Mouse (Mus musculus) MEL (cell line): ENCODE results near the gene Gtf2ird1. TPM values are rescaled to one million over a fixed set of nuclear protein-coding genes. Genes with fewer than 3 reads are reported as not detected.

Source experiments
- DNase-seq: peaks from one replicate; pipeline ENCODE4 v3.0.0; 2011; ENCODE audit warnings: low read depth, low spot score
- H3K27ac ChIP-seq: 2 replicates; pipeline ENCODE4 v1.5.1; 2012; ENCODE audit warnings: low read depth, mild to moderate bottlenecking, control low read depth, low read length, moderate library complexity; ENCODE audit not compliant: control insufficient read depth
- H3K27me3 ChIP-seq, 2 experiments: fragments of 150-350 bp in 1 of 2; sonication (generic) in 1 of 2; 2 replicates each; pipeline ENCODE4 v1.6.1; 2012; ENCODE audit warnings: low read length in 2 of 2, mild to moderate bottlenecking in 2 of 2, improper control_type of control experiment in 1 of 2, moderate library complexity in 1 of 2; ENCODE audit not compliant: insufficient read depth in 2 of 2, control insufficient read depth in 1 of 2
- H3K36me3 ChIP-seq, 2 experiments: 2 replicates each; pipeline ENCODE4 v1.6.1; 2012 to 2014; ENCODE audit warnings: low read length in 2 of 2, improper control_type of control experiment in 1 of 2, inconsistent platforms in 1 of 2, mild to moderate bottlenecking in 1 of 2; ENCODE audit not compliant: insufficient read depth in 2 of 2, control insufficient read depth in 1 of 2
- H3K4me1 ChIP-seq, 2 experiments: fragments of 150-350 bp in 1 of 2; sonication (generic) in 1 of 2; 2 replicates each; pipeline ENCODE4 v1.6.1; 2012; ENCODE audit warnings: low read length in 2 of 2, improper control_type of control experiment in 1 of 2, mild to moderate bottlenecking in 1 of 2; ENCODE audit not compliant: insufficient read depth in 2 of 2, control insufficient read depth in 1 of 2
- H3K4me3 ChIP-seq, 2 experiments: fragments of 150-350 bp in 1 of 2; sonication (generic) in 1 of 2; 2 replicates each; pipeline ENCODE4 v1.5.1; 2012; ENCODE audit warnings: low read depth in 2 of 2, low read length in 2 of 2, mild to moderate bottlenecking in 2 of 2, moderate library complexity in 2 of 2, control low read depth in 1 of 2, improper control_type of control experiment in 1 of 2; ENCODE audit not compliant: control insufficient read depth in 1 of 2, insufficient read depth in 1 of 2
- H3K79me2 ChIP-seq: 2 replicates; pipeline ENCODE4 v1.6.1; 2012; ENCODE audit warnings: mild to moderate bottlenecking, low read length, moderate library complexity; ENCODE audit not compliant: control insufficient read depth, poor library complexity, insufficient read depth
- H3K9ac ChIP-seq: 2 replicates; pipeline ENCODE4 v1.6.1; 2012; ENCODE audit warnings: low read depth, mild to moderate bottlenecking, control low read depth, low read length, moderate library complexity; ENCODE audit not compliant: control insufficient read depth, poor library complexity, severe bottlenecking
- H3K9me3 ChIP-seq: fragments of 150-350 bp; sonication (generic); replicated peaks from 2 replicates; pipeline ENCODE4 v1.6.1; 2012; ENCODE audit warnings: mild to moderate bottlenecking, low read length, improper control_type of control experiment, moderate library complexity; ENCODE audit not compliant: insufficient read depth
- BHLHE40 ChIP-seq: IDR thresholded peaks from 2 replicates; pipeline ENCODE4 v1.6.1; 2012; ENCODE audit warnings: low read depth, mild to moderate bottlenecking, inconsistent platforms, low read length, improper control_type of control experiment, borderline replicate concordance
- CHD1 ChIP-seq: IDR thresholded peaks from 2 replicates; pipeline ENCODE4 v1.6.1; 2012; ENCODE audit warnings: low read depth, mild to moderate bottlenecking, inconsistent platforms, low read length, improper control_type of control experiment
- CHD2 ChIP-seq: IDR thresholded peaks from 2 replicates; pipeline ENCODE4 v1.6.1; 2011; ENCODE audit warnings: low read length, improper control_type of control experiment
- CTCF ChIP-seq, 3 experiments: IDR thresholded peaks in 2 of 3; conservative IDR thresholded peaks in 1 of 3; 2 replicates each; pipeline ENCODE4 v1.5.1; 2011 to 2012; ENCODE audit warnings: low read length in 3 of 3, low read depth in 2 of 3, mild to moderate bottlenecking in 2 of 3, improper control_type of control experiment in 1 of 3, inconsistent platforms in 1 of 3, mixed read lengths in 1 of 3, moderate library complexity in 1 of 3; ENCODE audit not compliant: control insufficient read depth in 1 of 3, insufficient read depth in 1 of 3, poor library complexity in 1 of 3, severe bottlenecking in 1 of 3
- ELF1 ChIP-seq: IDR thresholded peaks from 2 replicates; pipeline ENCODE4 v1.6.1; 2014; ENCODE audit warnings: low read depth, mild to moderate bottlenecking, inconsistent platforms, low read length, improper control_type of control experiment, moderate library complexity
- EP300 ChIP-seq, 2 experiments: IDR thresholded peaks; 2 replicates each; pipeline ENCODE4 v1.6.1; 2011; ENCODE audit warnings: improper control_type of control experiment in 2 of 2, low read length in 2 of 2, low read depth in 1 of 2, mild to moderate bottlenecking in 1 of 2
- ETS1 ChIP-seq: IDR thresholded peaks from 2 replicates; pipeline ENCODE4 v1.6.1; 2012; ENCODE audit warnings: low read depth, mild to moderate bottlenecking, inconsistent platforms, low read length, improper control_type of control experiment, moderate library complexity
- GABPA ChIP-seq: IDR thresholded peaks from 2 replicates; pipeline ENCODE4 v1.6.1; 2012; ENCODE audit warnings: low read depth, mild to moderate bottlenecking, inconsistent platforms, low read length, improper control_type of control experiment, moderate library complexity
- JUND ChIP-seq: IDR thresholded peaks from 2 replicates; pipeline ENCODE4 v1.6.1; 2011; ENCODE audit warnings: low read depth, mild to moderate bottlenecking, improper control_type of control experiment, low read length
- KAT2A ChIP-seq: conservative IDR thresholded peaks from 2 replicates; pipeline ENCODE4 v1.6.1; 2012; ENCODE audit warnings: low read depth, low read length, improper control_type of control experiment, inconsistent platforms
- MAFK ChIP-seq: IDR thresholded peaks from 2 replicates; pipeline ENCODE4 v1.6.1; 2011; ENCODE audit warnings: low read depth, mild to moderate bottlenecking, low read length, improper control_type of control experiment, borderline replicate concordance
- MAX ChIP-seq: IDR thresholded peaks from 2 replicates; pipeline ENCODE4 v1.6.1; 2011; ENCODE audit warnings: low read length, improper control_type of control experiment
- MAZ ChIP-seq: IDR thresholded peaks from 2 replicates; pipeline ENCODE4 v1.6.1; 2012; ENCODE audit warnings: low read depth, mild to moderate bottlenecking, inconsistent platforms, low read length, improper control_type of control experiment
- MXI1 ChIP-seq: IDR thresholded peaks from 2 replicates; pipeline ENCODE4 v1.6.1; 2011; ENCODE audit warnings: mild to moderate bottlenecking, low read depth, low read length, improper control_type of control experiment
- NELFE ChIP-seq: IDR thresholded peaks from 2 replicates; pipeline ENCODE4 v1.6.1; 2011; ENCODE audit warnings: low read depth, low read length, improper control_type of control experiment
- POLR2A ChIP-seq, 2 experiments: IDR thresholded peaks; 2 replicates each; pipeline ENCODE4 v1.6.1; 2011 to 2012; ENCODE audit warnings: low read length in 2 of 2, mild to moderate bottlenecking in 2 of 2, control low read depth in 1 of 2, improper control_type of control experiment in 1 of 2, low read depth in 1 of 2, moderate library complexity in 1 of 2; ENCODE audit not compliant: control insufficient read depth in 1 of 2, insufficient read depth in 1 of 2, poor library complexity in 1 of 2
- POLR2AphosphoS5 ChIP-seq: IDR thresholded peaks from 2 replicates; pipeline ENCODE4 v1.6.1; 2012; ENCODE audit warnings: low read depth, borderline replicate concordance, mild to moderate bottlenecking, inconsistent platforms, low read length, moderate library complexity, mixed read lengths
- SIN3A ChIP-seq: IDR thresholded peaks from 2 replicates; pipeline ENCODE4 v1.6.1; 2012; ENCODE audit warnings: low read length, improper control_type of control experiment, inconsistent platforms
- SMC3 ChIP-seq: IDR thresholded peaks from 2 replicates; pipeline ENCODE4 v1.6.1; 2011; ENCODE audit warnings: low read depth, low read length, improper control_type of control experiment
- TAL1 ChIP-seq: IDR thresholded peaks from 2 replicates; pipeline ENCODE4 v1.6.1; 2012; ENCODE audit warnings: mild to moderate bottlenecking, inconsistent platforms, low read length, moderate library complexity, mixed read lengths
- TBP ChIP-seq: IDR thresholded peaks from 2 replicates; pipeline ENCODE4 v1.8.0; 2011; ENCODE audit warnings: low read depth, low read length, improper control_type of control experiment
- USF1 ChIP-seq: IDR thresholded peaks from 2 replicates; pipeline ENCODE4 v1.6.1; 2014; ENCODE audit warnings: low read depth, mild to moderate bottlenecking, inconsistent platforms, low read length, improper control_type of control experiment, moderate library complexity
- ZMIZ1 ChIP-seq: IDR thresholded peaks from 2 replicates; pipeline ENCODE4 v1.6.1; 2012; ENCODE audit warnings: low read depth, mild to moderate bottlenecking, inconsistent platforms, low read length, improper control_type of control experiment, moderate library complexity
- ZNF384 ChIP-seq: IDR thresholded peaks from 2 replicates; pipeline ENCODE4 v1.6.1; 2012; ENCODE audit warnings: low read depth, mild to moderate bottlenecking, inconsistent platforms, low read length, improper control_type of control experiment
- polyA plus RNA-seq, 2 experiments: library from polyadenylated mRNA; stranded (reverse) in 1 of 2; unstranded in 1 of 2; fragments of >175 nt in 1 of 2; fragments of >200 nt in 1 of 2; gene quantifications; 2 replicates each; pipeline versions ENCODE4 v1.2.1 to v1.2.4; 2012; ENCODE audit warnings: low replicate concordance in 2 of 2, low read depth in 1 of 2; ENCODE audit not compliant: insufficient read length in 2 of 2, insufficient read depth in 1 of 2, missing spikeins in 1 of 2
- total RNA-seq: library from RNA; depleted of rRNA; stranded (reverse); fragments of 300-350 nt; gene quantifications from 2 replicates; pipeline ENCODE4 v1.2.3, GENCODE M21; 2012

Gene Gtf2ird1
- total and polyA plus RNA-seq, 3 experiments, result 15.2 to 54.7 TPM; not detected in 1

- Histone ChIP-seq H3K36me3 (no peaks in the 10 kb centered on the region), H3K4me1 (peaks cover 0 to 14% of the 10 kb centered on the region in 2 experiments; a peak in 1 of 4 replicates), H3K27me3 (no peaks in the 10 kb centered on the region), H3K79me2 (no peaks in the 10 kb centered on the region), H3K4me3 (no peak overlapping the region), H3K9ac (no peak overlapping the region), H3K9me3 (no peaks in the 10 kb centered on the region), H3K27ac (no peak overlapping the region)
- no peak for DNase-seq
- no peak for TF ChIP-seq JUND
- TF ChIP-seq ELF1, result no peak
- no peak for TF ChIP-seq CHD2
- TF ChIP-seq ETS1, result no peak
- no peak for TF ChIP-seq MAZ
- TF ChIP-seq CTCF (IDR thresholded peaks at IDR 0.05 in 2 of 3, conservative IDR thresholded peaks at IDR 0.05 in 1 of 3; ENCODE audit: control insufficient read depth in 1 of 3, insufficient read depth in 1 of 3, low read depth in 2 of 3, low read length in 3 of 3, poor library complexity in 1 of 3, severe bottlenecking in 1 of 3), result no peak
- TF ChIP-seq ZMIZ1, result no peak
- TF ChIP-seq MAFK, result no peak
- TF ChIP-seq TAL1, result no peak
- TF ChIP-seq SIN3A, result no peak
- no peak for TF ChIP-seq SMC3
- no peak for TF ChIP-seq MAX
- no peak for TF ChIP-seq POLR2A (IDR thresholded peaks at IDR 0.05; ENCODE audit: control insufficient read depth in 1 of 2, insufficient read depth in 1 of 2, low read depth in 1 of 2, low read length in 2 of 2, poor library complexity in 1 of 2)
- TF ChIP-seq CHD1, result no peak
- TF ChIP-seq KAT2A, result no peak
- TF ChIP-seq USF1, result no peak
- no peak for TF ChIP-seq POLR2AphosphoS5
- no peak for TF ChIP-seq ZNF384
Measured at GRCm38 (mm10) chr5:134462316-134462715, 5.8 kb upstream of the Gtf2ird1 start.

- Histone ChIP-seq H3K27me3 (no peaks in the 10 kb centered on the region), H3K79me2 (peaks cover 8% of the 10 kb centered on the region), H3K27ac (no peak overlapping the region), H3K9me3 (no peaks in the 10 kb centered on the region), H3K9ac (no peak overlapping the region), H3K36me3 (peaks cover 0 to 4% of the 10 kb centered on the region in 2 experiments; a peak in 2 of 4 replicates), H3K4me3 (no peak overlapping the region), H3K4me1 (peaks cover 0 to 20% of the 10 kb centered on the region in 2 experiments; a peak in 2 of 4 replicates)
- TF ChIP-seq MXI1 (no peak), CHD1 (no peak), TBP (no peak), GABPA (no peak), CHD2 (no peak), BHLHE40 (no peak), EP300 (IDR thresholded peaks at IDR 0.05; ENCODE audit: low read depth in 1 of 2, low read length in 2 of 2) (no peak), ZMIZ1 (no peak), NELFE (no peak)
- no peak for DNase-seq
Measured at GRCm38 (mm10) chr5:134460546-134460945, 4.0 kb upstream of the Gtf2ird1 start.
